Mouse (Mus musculus): ENCODE measurements around the gene Alg14. TPM values are rescaled to one million over a fixed set of nuclear protein-coding genes. Genes with fewer than 3 reads are reported as not detected.

Gene Alg14
- polyA plus RNA-seq, 1 experiment: 4.7 TPM

- 86% methylated on average over 10 of the region's 10 CpGs for WGBS
- no peak overlapping the region for H3K4me3 ChIP-seq (replicated peaks; ENCODE audit: control insufficient read depth, low read depth, low read length)
- TF ChIP-seq POLR2A (IDR thresholded peaks at IDR 0.05; ENCODE audit: borderline replicate concordance, control insufficient read depth, low read depth, low read length) (no peak), CTCF (IDR thresholded peaks at IDR 0.05; ENCODE audit: control insufficient read depth, insufficient read depth, low read length) (no peak)
- no peak overlapping the region for H3K27ac ChIP-seq (ENCODE audit: control insufficient read depth, insufficient read depth, low read depth, low read length, poor library complexity)
- H3K4me1 ChIP-seq (ENCODE audit: control insufficient read depth, insufficient read depth, low read length): no peaks in the 10 kb centered on the region
Measured at GRCm38 (mm10) chr3:121257418-121257817, 34.2 kb upstream of the Alg14 start.

- WGBS: 19% methylated on average over 20 of the region's 20 CpGs
- Histone ChIP-seq H3K4me3 (replicated peaks; ENCODE audit: control insufficient read depth, low read depth, low read length) (no peak overlapping the region), H3K4me1 (ENCODE audit: control insufficient read depth, insufficient read depth, low read length) (no peaks in the 10 kb centered on the region), H3K27ac (ENCODE audit: control insufficient read depth, insufficient read depth, low read depth, low read length, poor library complexity) (no peak overlapping the region)
- TF ChIP-seq CTCF (IDR thresholded peaks at IDR 0.05; ENCODE audit: control insufficient read depth, insufficient read depth, low read length) (no peak), POLR2A (IDR thresholded peaks at IDR 0.05; ENCODE audit: borderline replicate concordance, control insufficient read depth, low read depth, low read length) (no peak)
Measured at GRCm38 (mm10) chr3:121258521-121259478, 32.8 kb upstream of the Alg14 start.

- no peak overlapping the region for H3K4me3 ChIP-seq (replicated peaks; ENCODE audit: control insufficient read depth, low read depth, low read length)
- 90% methylated on average over 7 of the region's 7 CpGs for WGBS
- no peaks in the 10 kb centered on the region; the same call in none of the 2 replicates for H3K4me1 ChIP-seq (ENCODE audit: control insufficient read depth, insufficient read depth, low read length)
- no peak overlapping the region for H3K27ac ChIP-seq (ENCODE audit: control insufficient read depth, insufficient read depth, low read depth, low read length, poor library complexity)
- no peak for TF ChIP-seq POLR2A (IDR thresholded peaks at IDR 0.05; ENCODE audit: borderline replicate concordance, control insufficient read depth, low read depth, low read length)
- TF ChIP-seq CTCF (IDR thresholded peaks at IDR 0.05; ENCODE audit: control insufficient read depth, insufficient read depth, low read length): no peak
Measured at GRCm38 (mm10) chr3:121260041-121260440, 31.5 kb upstream of the Alg14 start.

- H3K27ac ChIP-seq (ENCODE audit: control insufficient read depth, insufficient read depth, low read depth, low read length, poor library complexity): peak overlapping the region; percentile 26
- WGBS: 64% methylated on average over 1 of the region's 1 CpGs
- H3K4me3 ChIP-seq (replicated peaks; ENCODE audit: control insufficient read depth, low read depth, low read length): peak overlapping the region; percentile 17
- H3K4me1 ChIP-seq (ENCODE audit: control insufficient read depth, insufficient read depth, low read length): no peaks in the 10 kb centered on the region; the same call in none of the 2 replicates
- TF ChIP-seq CTCF (IDR thresholded peaks at IDR 0.05; ENCODE audit: control insufficient read depth, insufficient read depth, low read length) (no peak), POLR2A (IDR thresholded peaks at IDR 0.05; ENCODE audit: borderline replicate concordance, control insufficient read depth, low read depth, low read length) (no peak)
Measured at GRCm38 (mm10) chr3:121260831-121261230, 30.7 kb upstream of the Alg14 start.

- WGBS: 65% methylated on average over 7 of the region's 7 CpGs
- no peak for TF ChIP-seq CTCF (IDR thresholded peaks at IDR 0.05; ENCODE audit: control insufficient read depth, insufficient read depth, low read length)
- no peak for TF ChIP-seq POLR2A (IDR thresholded peaks at IDR 0.05; ENCODE audit: borderline replicate concordance, control insufficient read depth, low read depth, low read length)
- no peaks in the 10 kb centered on the region; the same call in none of the 2 replicates for H3K4me1 ChIP-seq (ENCODE audit: control insufficient read depth, insufficient read depth, low read length)
- H3K4me3 ChIP-seq (replicated peaks; ENCODE audit: control insufficient read depth, low read depth, low read length): peak overlapping the region; percentile 51
- 0 out of 2 replicates have a peak overlapping the region, but pooled peaks have one; percentile 9 for H3K27ac ChIP-seq (ENCODE audit: control insufficient read depth, insufficient read depth, low read depth, low read length, poor library complexity)
Measured at GRCm38 (mm10) chr3:121261251-121261650, 30.3 kb upstream of the Alg14 start.

GRCm38 (mm10) chr3:121261939-121262520 is 29.5 kb upstream of the Alg14 start:
- H3K27ac ChIP-seq (ENCODE audit: control insufficient read depth, insufficient read depth, low read depth, low read length, poor library complexity): peak overlapping the region; percentile 82
- TF ChIP-seq CTCF (IDR thresholded peaks at IDR 0.05; ENCODE audit: control insufficient read depth, insufficient read depth, low read length): no peak
- TF ChIP-seq POLR2A (IDR thresholded peaks at IDR 0.05; ENCODE audit: borderline replicate concordance, control insufficient read depth, low read depth, low read length): no peak
- H3K4me1 ChIP-seq (ENCODE audit: control insufficient read depth, insufficient read depth, low read length): no peaks in the 10 kb centered on the region; the same call in none of the 2 replicates
- peak overlapping the region; percentile 71 for H3K4me3 ChIP-seq (replicated peaks; ENCODE audit: control insufficient read depth, low read depth, low read length)
- 13% methylated on average over 21 of the region's 21 CpGs for WGBS

GRCm38 (mm10) chr3:121262521-121263204 is 28.9 kb upstream of the Alg14 start:
- WGBS: under 1% methylated on average over 97 of the region's 97 CpGs
- H3K4me1 ChIP-seq (ENCODE audit: control insufficient read depth, insufficient read depth, low read length): no peaks in the 10 kb centered on the region; the same call in none of the 2 replicates

More at GRCm38 (mm10) chr3:121262521-121263204, 28.9 kb upstream of the Alg14 start:
- H3K4me3 ChIP-seq (replicated peaks; ENCODE audit: control insufficient read depth, low read depth, low read length): peak overlapping the region; percentile 71
- peak; percentile 18; the same call in 1 of the 2 replicates for TF ChIP-seq POLR2A (IDR thresholded peaks at IDR 0.05; ENCODE audit: borderline replicate concordance, control insufficient read depth, low read depth, low read length)
- no peak for TF ChIP-seq CTCF (IDR thresholded peaks at IDR 0.05; ENCODE audit: control insufficient read depth, insufficient read depth, low read length)
- peak overlapping the region; percentile 82 for H3K27ac ChIP-seq (ENCODE audit: control insufficient read depth, insufficient read depth, low read depth, low read length, poor library complexity)
